Mouse (Mus musculus) cerebellum, adult 11-12 months (tissue): ENCODE measurements around the gene Prr14.
"Not testable (repeated sequence)": the region's sequence is repeated elsewhere in the genome, so short reads cannot be mapped to it uniquely, and the experiment has no call there.

Source experiments
- DNase-seq: peaks from one replicate; pipeline ENCODE4 v3.0.0; 2022

Gene Prr14

DNA sequence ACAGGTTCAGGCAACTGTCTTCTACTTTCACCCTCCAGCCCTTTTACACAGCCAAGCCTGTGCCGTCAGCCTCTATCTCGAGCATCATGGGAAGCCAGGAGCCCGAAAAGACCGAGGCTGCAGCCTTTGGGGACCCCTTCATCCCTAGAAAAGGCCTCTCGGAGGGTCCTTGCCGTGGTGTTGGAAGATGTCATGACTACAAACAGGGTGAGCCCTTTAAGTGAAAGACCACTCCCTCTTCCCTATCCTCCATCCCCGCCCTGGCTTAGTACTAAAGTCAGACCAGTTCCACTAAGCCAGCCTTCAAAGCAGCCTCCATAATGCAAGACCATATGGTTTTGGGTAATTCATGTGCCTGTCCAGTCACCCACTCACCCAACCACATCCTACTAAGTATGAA is 12.6 kb downstream of the Prr14 start:
- DNase-seq, result no peak

- DNase-seq, result peak; percentile 50
These were observed 14.3 kb downstream of the Prr14 start for GRCm38 (mm10) chr7:127473705-127474104.

DNA sequence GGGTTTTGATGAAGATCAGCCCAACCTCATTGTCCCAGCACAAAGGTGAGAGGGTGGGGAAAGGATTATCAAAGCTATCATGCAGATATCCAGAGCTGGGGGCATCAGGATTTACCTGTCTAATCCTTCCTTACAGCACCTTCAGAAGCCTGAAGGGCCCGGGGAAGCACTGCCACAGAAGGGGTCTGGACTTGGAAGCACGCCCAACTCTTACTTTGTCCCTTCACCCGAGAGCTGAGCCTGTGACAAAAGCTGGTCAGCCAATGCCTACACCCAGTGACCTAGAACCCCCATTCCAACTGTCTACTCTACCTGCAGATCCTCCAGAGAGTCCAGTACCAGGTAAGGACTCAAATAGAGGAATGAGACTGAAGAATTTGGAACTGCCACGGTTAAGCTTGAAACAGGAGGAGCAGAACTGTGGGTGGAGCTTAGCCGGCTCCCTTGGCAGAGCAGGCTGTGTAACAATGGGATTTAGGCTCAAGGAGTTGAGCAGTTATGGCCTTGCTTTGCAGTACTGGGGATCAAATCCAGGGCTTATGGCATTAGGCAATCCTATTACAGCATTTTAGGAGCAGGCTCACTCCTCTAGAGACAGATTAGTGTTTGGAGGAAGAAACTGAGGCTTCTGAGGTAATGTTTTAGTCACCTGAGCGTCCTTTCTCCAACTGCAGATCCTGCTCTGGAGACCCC is 15.1 kb downstream of the Prr14 start:
- peak; percentile 59 for DNase-seq

DNA sequence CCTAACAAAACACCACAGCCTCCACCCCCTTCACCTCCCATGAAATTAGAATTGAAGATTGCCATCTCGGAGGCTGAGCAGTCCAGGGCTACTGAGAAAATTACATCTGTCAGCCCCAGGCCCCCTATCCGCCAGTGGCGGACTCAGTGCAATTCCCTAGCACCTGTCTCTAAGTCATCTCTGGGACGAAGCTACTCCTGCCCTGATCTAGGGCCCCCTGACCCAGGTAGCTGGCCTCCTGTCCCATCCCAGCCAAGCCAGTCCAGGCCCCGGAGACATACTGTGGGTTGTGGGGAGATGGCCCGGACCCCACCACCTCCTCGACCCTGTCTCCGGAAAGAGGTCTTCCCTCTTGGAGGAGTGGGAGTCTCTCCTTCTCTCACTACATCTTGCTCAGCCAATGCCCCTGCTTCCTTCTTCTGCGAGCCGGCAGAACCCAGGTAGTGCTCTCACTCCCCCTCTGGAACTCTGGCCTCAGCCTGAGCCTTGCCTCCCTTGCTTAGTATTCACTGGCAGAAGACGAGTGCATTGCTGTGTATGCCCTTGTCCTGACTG is 15.9 kb downstream of the Prr14 start:
- DNase-seq, result peak; percentile 51

DNA sequence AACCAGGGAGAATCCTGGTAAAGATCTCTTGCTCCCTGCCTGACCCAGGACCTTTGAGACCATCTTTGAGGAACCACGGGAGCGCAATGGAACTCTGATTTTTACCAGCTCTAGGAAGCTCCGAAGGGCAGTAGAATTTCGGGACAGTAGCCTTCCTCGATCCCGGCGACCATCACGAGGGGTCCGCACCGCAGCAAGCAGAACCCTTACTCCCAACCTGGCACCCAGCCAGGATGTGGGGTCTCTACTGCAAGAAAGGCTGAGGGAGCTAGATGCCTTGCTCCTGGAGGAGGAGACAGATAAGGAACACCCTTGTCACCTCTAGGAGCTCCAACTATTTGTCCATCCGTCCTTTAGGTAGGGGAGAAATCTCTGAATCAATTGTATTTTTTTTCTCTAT is 16.9 kb downstream of the Prr14 start:
- DNase-seq, result peak; percentile 80

DNA sequence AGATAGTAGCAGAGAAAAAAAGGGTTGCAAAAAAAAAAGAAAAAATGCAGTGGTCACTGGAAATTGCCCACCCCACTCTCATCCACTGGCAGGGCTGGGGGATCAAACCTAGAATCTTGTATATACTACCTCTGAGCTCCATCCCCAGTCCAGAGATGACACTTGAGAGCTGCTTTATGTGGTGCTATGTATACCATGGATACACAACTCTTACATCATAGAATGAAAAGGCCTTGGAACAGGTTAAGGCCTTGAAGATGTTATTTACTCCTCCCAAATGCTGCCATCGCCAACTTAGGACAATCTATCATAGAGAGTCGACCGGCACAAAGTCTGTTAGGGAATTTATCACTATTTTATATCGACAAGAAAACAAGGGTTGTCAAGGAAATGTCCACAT is 17.4 kb downstream of the Prr14 start:
- peak; percentile 39 for DNase-seq

GRCm38 (mm10) chr7:127477687-127478634 is 18.6 kb downstream of the Prr14 start:
- peak; percentile 100 for DNase-seq

DNA sequence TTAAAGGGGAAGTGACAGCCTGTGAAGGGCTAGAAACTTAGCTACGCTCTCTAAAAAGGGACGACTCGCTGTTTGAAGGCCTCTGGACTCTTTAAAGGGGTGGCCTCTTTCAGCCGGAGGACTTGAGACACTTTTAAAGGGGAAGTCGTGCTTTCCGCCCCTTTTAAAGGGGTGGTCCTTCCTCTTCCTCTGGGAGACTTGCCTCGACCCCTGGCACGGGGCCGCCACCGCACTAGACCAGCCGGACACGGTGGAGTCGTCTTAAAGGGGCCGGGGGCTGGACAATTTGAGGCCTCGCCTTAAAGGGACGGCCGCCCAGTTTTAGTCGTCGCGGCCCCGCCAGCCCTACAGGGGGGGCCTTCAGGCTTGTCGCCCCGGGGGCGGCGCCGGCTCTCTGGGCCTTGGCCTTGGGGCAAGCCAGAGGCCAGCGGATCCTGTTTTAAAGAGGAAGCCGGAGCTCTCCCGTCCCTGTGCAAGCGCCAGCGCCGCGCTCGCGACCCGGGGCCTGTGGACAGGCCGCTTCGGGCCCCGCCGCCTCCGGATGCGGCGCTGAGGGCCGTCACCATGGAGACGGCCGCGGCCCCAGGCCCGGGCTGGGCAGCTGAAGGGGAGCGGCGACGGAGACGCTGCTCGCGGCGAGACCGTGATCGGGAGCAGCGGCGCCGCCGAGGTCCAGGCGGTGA is 19.4 kb downstream of the Prr14 start, which contains the start of gene Fbrs:
Gene Fbrs (plus strand): TSS at position 565 of the 683 bp plus-strand sequence.
- peak; percentile 97 for DNase-seq

DNA sequence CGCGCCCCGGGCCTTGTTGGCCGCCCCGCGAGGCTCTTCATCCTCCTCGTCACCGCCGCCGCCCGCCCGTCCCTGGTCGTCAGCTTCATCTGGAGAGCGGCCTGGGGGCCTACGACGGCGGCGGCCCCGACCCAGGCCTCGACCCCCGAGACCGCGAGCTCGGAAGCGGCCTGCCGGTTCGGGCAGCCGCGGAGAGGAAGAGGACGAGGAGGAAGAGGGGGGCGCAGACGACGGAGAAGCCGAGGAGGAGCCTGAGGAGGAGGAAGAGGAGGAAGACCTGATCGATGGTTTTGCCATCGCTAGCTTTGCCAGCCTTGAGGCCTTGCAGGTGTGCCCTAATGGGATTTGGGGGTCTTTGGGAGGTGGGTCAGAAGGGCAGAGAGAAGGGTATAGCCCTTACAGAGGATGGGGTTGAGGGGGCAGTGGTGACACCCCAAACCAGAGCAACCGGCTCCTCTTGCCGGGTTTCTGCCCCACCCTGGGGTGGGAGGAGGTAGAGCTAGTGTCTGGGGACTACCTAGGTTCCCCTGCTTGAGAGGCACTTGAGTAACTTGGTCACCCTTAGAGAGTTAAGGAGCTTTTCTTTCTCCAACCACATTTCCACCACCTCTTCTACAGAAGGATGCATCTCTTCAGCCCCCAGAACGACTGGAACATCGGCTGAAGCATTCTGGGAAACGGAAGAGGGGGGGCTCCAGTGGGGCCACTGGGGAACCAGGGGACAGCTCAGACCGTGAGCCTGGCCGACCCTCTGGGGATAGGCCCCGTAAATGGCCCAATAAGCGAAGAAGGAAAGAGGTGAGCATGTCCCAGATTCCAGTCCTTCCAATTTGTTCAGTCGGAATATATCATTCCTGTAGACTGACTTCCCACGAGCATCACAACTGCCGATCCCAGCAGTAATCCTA is 20.2 kb downstream of the Prr14 start:
- peak; percentile 65 for DNase-seq

DNA sequence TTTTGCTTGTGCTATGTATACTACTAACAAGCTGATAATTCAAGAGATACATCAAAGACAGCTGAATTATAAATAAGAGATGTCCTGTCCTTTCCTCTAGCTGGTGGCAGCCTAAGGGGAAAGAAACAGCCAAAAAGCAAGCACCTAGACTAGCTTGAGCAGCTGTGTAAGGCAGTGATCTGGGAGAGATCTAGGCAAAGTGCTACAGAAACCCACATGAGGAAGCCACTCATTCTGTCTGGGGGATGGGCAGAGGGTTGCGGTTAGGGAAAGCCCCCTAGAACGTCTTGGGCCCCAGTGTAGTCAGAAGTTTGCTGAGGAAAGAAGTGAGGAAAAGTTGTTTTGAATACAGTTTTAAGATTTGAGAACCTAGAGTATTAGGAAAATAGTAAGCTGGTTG is 20.9 kb downstream of the Prr14 start:
- DNase-seq, result no peak

GRCm38 (mm10) chr7:127485416-127485815 is 26.0 kb downstream of the Prr14 start:
- peak; percentile 65 for DNase-seq

DNA sequence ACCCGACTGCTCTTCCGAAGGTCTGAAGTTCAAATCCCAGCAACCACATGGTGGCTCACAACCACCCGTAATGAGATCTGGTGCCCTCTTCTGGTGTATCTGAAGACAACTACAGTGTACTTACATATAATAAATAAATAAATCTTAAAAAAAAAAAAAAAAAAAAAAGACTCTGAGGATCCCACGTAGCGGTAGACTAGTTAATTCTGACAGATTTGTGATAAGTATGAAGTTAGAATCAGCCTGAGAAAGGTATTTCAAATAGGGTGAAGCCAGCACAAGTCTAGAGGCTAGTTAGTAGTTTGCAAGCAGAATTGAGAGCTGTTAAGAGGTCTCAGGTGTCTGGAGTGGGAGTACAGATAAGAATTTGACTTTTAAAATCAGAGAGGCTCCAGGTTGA is 29.0 kb downstream of the Prr14 start:
- not testable (repeated sequence) for DNase-seq

GRCm38 (mm10) chr7:127489982-127490381 is 30.6 kb downstream of the Prr14 start:
- no peak for DNase-seq

DNA sequence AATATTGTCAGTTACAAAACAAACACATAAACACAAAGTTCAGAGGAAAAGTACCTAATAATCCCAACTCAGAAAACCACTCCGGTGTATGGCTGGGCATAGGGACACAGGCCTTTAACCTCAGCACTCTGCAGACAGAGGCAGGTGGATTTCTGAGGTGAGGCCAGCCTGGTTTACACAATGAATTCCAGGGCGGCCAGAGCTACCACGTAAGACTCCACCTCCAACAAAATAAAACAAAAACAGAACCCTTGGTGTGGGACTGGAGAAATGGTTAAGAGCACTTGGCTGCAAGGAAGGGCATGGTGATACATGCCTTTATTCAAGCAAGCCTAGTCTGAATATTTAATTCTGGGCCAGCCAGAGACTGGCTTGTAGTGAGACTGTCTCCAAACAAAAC is 32.4 kb downstream of the Prr14 start:
- DNase-seq, result no peak

DNA sequence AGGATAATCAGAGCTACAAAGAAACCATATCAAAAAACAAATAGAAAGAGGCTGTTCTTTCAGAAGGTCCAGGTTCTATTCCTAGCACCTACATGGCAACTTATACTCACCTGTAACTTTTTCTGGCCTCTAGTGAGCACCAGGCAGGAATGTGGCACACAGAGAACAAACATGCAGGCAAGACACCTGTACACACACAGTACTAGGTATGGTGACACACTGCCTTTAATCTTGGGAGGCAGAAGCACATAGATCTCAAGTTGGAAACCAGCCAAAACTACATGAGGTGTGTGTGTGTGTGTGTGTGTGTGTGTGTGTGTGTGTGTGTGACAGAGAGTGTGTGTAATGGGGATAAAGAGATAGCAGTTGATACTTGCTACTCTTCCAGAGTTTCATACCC is 35.2 kb downstream of the Prr14 start:
- no peak for DNase-seq

GRCm38 (mm10) chr7:127497382-127497781 is 38.0 kb downstream of the Prr14 start:
- no peak for DNase-seq

DNA sequence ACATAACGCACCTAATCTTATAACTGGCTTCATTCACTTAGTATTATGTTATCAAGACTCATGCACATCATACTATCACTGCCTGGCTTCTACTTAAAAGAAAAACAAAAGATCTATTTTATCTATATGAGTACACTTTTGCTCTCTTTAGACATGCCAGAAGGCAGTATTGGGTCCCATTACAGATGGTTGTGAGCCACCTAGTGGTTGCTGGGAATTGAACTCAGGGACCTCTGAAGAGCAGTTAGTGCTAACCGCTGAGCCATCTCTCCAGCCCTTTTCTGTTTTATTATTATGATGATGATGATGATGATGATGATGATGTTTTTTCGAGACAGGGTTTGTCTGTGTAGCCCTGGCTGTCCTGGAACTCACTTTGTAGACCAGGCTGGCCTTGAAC is 39.0 kb downstream of the Prr14 start:
- no peak for DNase-seq

- no peak for DNase-seq
These were observed 48.9 kb downstream of the Prr14 start for GRCm38 (mm10) chr7:127508291-127508690.

- not testable (repeated sequence) for DNase-seq
These were observed 50.4 kb downstream of the Prr14 start for GRCm38 (mm10) chr7:127509830-127510229.

DNA sequence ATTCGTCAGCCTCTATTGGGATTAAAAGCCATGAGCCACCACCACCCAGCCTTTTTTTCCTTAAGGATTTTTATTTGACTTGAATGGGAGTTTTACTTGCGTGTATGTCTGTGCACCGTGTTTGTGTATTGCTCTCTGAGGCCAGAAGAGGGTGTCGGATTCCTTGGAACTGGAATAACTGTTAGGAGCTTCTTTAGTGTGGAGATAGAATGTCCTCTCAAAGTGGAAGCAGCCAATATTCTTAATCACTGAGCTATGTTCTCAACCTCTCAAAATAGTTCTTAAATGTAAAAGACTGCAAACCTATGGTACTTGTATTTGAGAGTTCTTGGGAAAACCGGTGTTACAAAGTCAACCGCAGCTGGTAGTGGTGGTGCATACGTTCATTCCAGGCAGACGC is 51.8 kb downstream of the Prr14 start:
- peak; percentile 37 for DNase-seq

DNA sequence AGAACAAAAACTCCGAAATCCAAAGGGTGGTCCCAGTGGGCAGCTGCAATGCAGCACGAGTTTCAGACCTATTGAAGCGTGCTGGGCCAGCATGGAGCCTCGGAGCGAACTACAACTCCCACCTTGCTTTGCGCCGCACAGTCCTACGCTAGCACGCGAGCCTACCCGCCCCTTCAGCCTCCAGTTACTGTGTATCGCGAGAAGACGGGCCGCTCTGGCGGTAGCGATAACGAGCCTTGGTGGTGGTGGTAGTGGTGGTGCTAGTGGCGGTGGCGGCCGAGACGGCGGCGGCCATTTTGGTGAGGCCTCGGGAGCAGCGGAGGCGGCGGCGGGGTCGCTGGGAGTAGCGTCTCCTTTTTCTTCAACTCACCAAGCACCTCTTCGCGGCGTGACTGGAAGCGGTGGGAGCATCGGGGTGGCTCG is 52.4 kb downstream of the Prr14 start, which contains the start of gene Srcap:
Gene Srcap (plus strand): TSS at position 176 of the 423 bp plus-strand sequence.
- DNase-seq, result peak; percentile 98
